Mouse (Mus musculus) testis, adult 2 months (tissue): ENCODE measurements around the gene Ugt1a7c. TPM values are rescaled to one million over a fixed set of nuclear protein-coding genes. Genes with fewer than 3 reads are reported as not detected.

Experiments
- H3K27ac ChIP-seq: fragments of 200-500 bp; 2 replicates; pipeline ENCODE4 v1.5.1; 2012; ENCODE audit warnings: low read depth, low read length; ENCODE audit not compliant: control insufficient read depth, insufficient read depth
- H3K27me3 ChIP-seq: fragments of 200-500 bp; 2 replicates; pipeline ENCODE4 v1.6.1; 2012; ENCODE audit warnings: mild to moderate bottlenecking, low read length, moderate library complexity; ENCODE audit not compliant: control insufficient read depth, insufficient read depth
- H3K36me3 ChIP-seq: fragments of 200-500 bp; 2 replicates; pipeline ENCODE4 v1.6.1; 2012; ENCODE audit warnings: mild to moderate bottlenecking, low read length; ENCODE audit not compliant: control insufficient read depth, insufficient read depth
- H3K4me1 ChIP-seq: fragments of 200-500 bp; 2 replicates; pipeline ENCODE4 v1.6.1; 2012; ENCODE audit warnings: low read length; ENCODE audit not compliant: control insufficient read depth, insufficient read depth
- H3K4me3 ChIP-seq: fragments of 200-500 bp; 2 replicates; pipeline ENCODE4 v1.5.1; 2012; ENCODE audit warnings: low read depth, mild to moderate bottlenecking, low read length, moderate library complexity, mixed read lengths; ENCODE audit not compliant: control insufficient read depth
- CTCF ChIP-seq: fragments of 200-500 bp; IDR thresholded peaks from 2 replicates; pipeline ENCODE4 v1.5.1; 2012; ENCODE audit warnings: low read depth, mild to moderate bottlenecking, inconsistent platforms, low read length, moderate library complexity; ENCODE audit not compliant: control insufficient read depth, insufficient read depth, insufficient replicate concordance
- POLR2A ChIP-seq: fragments of 200-500 bp; IDR thresholded peaks from 2 replicates; pipeline ENCODE4 v1.6.1; 2012; ENCODE audit warnings: low read depth, mild to moderate bottlenecking, inconsistent platforms, low read length, moderate library complexity; ENCODE audit not compliant: control insufficient read depth
- polyA plus RNA-seq: library from polyadenylated mRNA; depleted of rRNA; stranded (reverse); fragments of >200 nt; gene quantifications from 2 replicates; pipeline ENCODE4 v1.2.3, GENCODE M21; 2012

Gene Ugt1a7c
- polyA plus RNA-seq, 1 experiment: 6.5 TPM

DNA sequence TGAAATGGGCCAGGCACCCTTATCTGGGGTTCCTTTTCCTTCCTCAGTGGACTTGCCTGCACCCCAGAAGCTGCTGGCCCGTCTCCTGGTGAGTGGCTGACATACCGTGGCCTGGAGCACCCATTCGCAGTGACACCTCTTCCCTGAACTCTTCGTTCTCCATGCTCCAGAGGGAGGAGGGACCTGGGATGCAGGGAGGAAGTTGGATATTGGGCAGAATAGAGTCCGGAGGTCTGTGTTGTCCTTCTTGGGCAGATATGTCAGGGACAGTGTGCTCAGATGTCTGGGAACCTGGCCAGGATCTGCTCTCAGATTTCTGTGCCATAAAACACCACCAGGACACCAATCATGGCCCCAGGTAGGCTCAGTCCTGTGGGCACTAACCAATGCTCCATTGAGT, 145.2 kb downstream of the Ugt1a7c start:
- no peak for TF ChIP-seq POLR2A
- TF ChIP-seq CTCF: no peak
- no peak overlapping the region for H3K27ac ChIP-seq
- H3K36me3 ChIP-seq: no peaks in the 10 kb centered on the region

DNA sequence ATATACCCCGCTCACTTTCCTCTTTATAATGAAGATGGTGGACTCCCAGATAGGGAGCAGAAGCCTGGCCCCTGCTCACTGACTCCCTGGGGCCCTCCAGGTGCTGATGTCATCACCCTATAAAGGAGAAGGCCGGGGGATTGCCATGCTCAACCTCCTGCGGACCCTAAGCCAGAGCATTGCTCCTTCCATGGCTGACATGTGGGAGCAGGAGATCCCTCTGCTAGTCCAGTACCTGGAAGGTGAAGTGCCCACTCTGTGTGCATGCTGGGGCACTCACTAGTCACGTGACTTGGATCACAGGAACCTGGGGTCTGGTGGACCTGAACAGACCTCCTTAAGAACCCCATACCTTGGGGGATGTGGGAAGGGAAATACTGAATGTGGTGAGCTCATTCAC, 145.7 kb downstream of the Ugt1a7c start:
- Histone ChIP-seq H3K4me3 (no peak overlapping the region), H3K36me3 (no peaks in the 10 kb centered on the region), H3K4me1 (no peaks in the 10 kb centered on the region), H3K27me3 (no peaks in the 10 kb centered on the region), H3K27ac (no peak overlapping the region)
- TF ChIP-seq POLR2A (no peak), CTCF (no peak)

More for the DNA sequence above, 145.2 kb downstream of the Ugt1a7c start:
- H3K27me3 ChIP-seq: no peaks in the 10 kb centered on the region
- H3K4me1 ChIP-seq: no peaks in the 10 kb centered on the region
- H3K4me3 ChIP-seq: no peak overlapping the region

DNA sequence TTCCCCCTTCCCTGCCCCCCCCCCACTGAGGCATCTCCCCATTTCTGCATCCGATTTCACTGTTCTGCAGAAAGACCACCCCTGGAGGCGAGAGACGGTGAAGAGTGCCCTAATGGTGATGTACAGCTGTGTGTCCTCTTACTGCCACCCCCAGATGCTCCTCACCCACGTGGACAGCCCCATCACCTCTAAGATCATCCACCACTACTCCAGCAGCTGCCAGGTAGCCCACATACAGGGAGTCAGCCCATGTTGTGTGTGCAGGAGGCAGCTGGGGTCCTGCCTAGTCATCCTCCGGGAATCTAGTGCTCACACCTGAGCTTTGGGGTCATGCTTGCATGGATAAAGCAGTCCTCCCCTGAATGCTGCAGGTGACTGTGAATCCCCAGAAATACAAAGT, 149.0 kb downstream of the Ugt1a7c start:
- Histone ChIP-seq H3K36me3 (no peaks in the 10 kb centered on the region), H3K27me3 (no peaks in the 10 kb centered on the region), H3K4me1 (no peaks in the 10 kb centered on the region), H3K4me3 (no peak overlapping the region), H3K27ac (no peak overlapping the region)
- TF ChIP-seq CTCF: no peak
- no peak for TF ChIP-seq POLR2A

DNA sequence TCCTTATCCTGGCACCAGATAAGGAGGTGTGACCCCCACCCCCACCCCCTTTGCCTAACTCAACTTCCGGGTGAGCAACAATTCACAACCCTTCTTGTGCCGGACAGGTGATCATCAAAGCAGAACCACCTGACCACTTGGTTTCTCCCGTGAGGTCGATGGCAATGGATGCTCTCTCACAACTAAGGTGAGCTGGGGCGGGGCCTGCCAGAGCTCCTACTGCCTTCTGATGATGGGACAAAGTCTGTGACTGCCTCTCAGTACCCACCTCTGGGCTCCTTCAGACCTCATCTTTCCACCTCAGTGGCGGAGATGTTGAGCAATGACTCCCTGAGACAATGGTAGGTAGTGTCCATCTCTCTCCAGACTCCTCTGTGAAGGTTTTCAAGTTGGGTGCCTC, 151.0 kb downstream of the Ugt1a7c start:
- Histone ChIP-seq H3K36me3 (no peaks in the 10 kb centered on the region), H3K27me3 (no peaks in the 10 kb centered on the region), H3K4me3 (no peak overlapping the region), H3K27ac (no peak overlapping the region), H3K4me1 (no peaks in the 10 kb centered on the region)
- TF ChIP-seq POLR2A (no peak), CTCF (no peak)

DNA sequence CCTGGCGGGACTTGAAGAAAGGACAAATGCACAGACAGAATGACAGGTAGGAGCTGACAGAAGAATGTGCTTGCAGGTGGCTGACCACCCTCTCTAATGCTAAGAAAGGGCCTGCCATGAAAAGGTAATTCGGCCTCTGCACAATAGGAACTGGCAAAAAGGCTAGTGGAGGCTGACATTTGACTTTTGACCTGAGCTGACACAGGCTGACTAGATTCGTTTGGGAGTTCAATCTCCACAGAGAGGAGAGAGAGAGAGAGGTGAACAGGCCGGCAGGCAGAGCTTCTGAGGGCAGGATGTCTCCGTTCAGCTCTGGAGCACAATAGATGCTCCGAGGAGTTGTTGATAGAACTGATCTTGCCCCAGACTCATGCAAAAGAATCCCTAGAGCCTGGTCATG, 151.5 kb downstream of the Ugt1a7c start:
- Histone ChIP-seq H3K36me3 (no peaks in the 10 kb centered on the region), H3K27ac (no peak overlapping the region), H3K4me3 (no peak overlapping the region), H3K4me1 (no peaks in the 10 kb centered on the region), H3K27me3 (no peaks in the 10 kb centered on the region)
- TF ChIP-seq POLR2A (no peak), CTCF (no peak)

DNA sequence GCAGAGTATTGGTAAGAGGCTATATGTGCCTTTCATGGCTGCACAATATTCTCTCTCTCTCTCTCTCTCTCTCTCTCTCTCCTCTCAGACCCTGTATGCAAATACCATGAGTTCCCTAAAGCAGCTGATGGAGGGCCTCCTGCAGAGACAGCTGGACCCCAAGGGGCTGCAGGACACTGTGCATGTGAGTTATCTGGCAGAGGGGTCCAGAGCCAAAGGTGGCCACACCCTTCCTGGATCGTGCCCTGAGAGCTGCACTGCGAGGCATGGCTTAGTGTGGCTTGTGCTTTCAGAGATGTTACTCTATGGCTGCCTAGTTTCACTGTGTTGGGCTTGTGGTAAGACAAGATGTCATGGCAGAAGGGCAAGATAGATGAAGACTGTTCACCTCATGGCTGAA, 152.8 kb downstream of the Ugt1a7c start:
- TF ChIP-seq POLR2A (no peak), CTCF (no peak)
- Histone ChIP-seq H3K27ac (no peak overlapping the region), H3K36me3 (no peaks in the 10 kb centered on the region), H3K27me3 (no peaks in the 10 kb centered on the region), H3K4me3 (no peak overlapping the region), H3K4me1 (no peaks in the 10 kb centered on the region)

DNA sequence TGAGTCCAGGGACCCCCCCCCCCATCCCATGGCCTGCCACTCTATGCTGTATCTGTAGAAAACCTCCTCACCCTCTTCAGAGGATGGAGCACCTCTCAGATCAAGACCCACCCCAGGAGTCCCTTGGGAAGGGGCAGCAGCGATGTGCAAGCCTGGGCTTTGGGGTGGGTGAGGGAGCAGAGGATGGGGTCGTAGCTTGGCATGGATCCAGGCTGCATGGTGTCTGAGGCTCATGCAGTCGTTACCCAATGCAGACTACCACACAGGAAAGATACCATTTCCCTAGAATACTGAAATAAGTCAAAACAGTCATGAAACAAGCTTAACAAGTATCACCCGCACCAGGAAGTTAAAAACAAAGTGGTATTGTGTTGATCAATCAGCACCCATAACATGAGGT, 153.8 kb downstream of the Ugt1a7c start:
- H3K4me1 ChIP-seq: no peaks in the 10 kb centered on the region
- H3K27ac ChIP-seq: no peak overlapping the region
- H3K4me3 ChIP-seq: no peak overlapping the region
- no peaks in the 10 kb centered on the region for H3K36me3 ChIP-seq
- no peaks in the 10 kb centered on the region for H3K27me3 ChIP-seq
- no peak for TF ChIP-seq CTCF
- no peak for TF ChIP-seq POLR2A

DNA sequence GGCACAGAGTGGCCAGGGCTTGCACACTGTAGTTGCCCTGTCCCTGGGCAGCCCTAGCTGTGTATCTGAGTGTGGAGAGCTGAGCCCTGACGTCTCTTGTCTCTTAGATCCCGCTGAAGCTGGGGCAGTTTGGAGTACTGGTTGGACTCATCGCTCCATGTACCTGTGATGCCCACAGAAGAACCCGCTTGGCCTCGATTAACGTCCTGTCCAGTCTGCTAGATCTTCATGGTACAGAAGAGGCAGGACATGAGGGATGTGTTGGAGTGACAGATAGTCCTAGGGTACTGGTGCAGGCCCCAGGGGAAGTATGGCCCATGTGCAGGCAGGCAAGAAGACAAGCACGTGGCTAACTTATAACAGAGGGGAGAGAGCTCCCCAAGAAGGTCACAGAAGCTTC, 154.7 kb downstream of the Ugt1a7c start:
- H3K4me3 ChIP-seq: no peak overlapping the region
- no peak overlapping the region for H3K27ac ChIP-seq
- TF ChIP-seq POLR2A (no peak), CTCF (no peak)
- no peaks in the 10 kb centered on the region for H3K36me3 ChIP-seq
- no peaks in the 10 kb centered on the region for H3K27me3 ChIP-seq
- H3K4me1 ChIP-seq: no peaks in the 10 kb centered on the region
